Mouse (Mus musculus) left cerebral cortex, postnatal 36 days (tissue): ENCODE measurements around the gene Poglut1. TPM values are rescaled to one million over a fixed set of nuclear protein-coding genes. Genes with fewer than 3 reads are reported as not detected.
A peak's percentile ranks its signal among the peaks of the same experiment; 100 is the strongest.
"Not testable (repeated sequence)": the region's sequence is repeated elsewhere in the genome, so short reads cannot be mapped to it uniquely, and the experiment has no call there.

Source experiments
- DNase-seq, 2 experiments: peaks; one replicate each; pipeline ENCODE4 v3.0.0; 2021 to 2022; ENCODE audit warnings: low spot score in 2 of 2, mixed read lengths in 1 of 2
- intact Hi-C: fragments of 180-260 bp; cut with DNase I; formaldehyde crosslinking; loops from one replicate; pipeline ENCODE4 v1.15.1; 2025
- total RNA-seq, 2 experiments: library from RNA; stranded (reverse); gene quantifications; 2 replicates each; pipeline ENCODE4 v1.2.3; 2021

Poglut1 gene
- total RNA-seq, 2 experiments from 2014 or later: 39.6 to 45.3 TPM

GRCm38 (mm10) chr16:38478296-38478695, 71.8 kb downstream of the Poglut1 start:
- DNase-seq: no peak
- intact Hi-C loops: no loop called here

- not testable (repeated sequence) for DNase-seq
Observed at GRCm38 (mm10) chr16:38477241-38477608, 72.8 kb downstream of the Poglut1 start.

GRCm38 (mm10) chr16:38476312-38477240, 73.5 kb downstream of the Poglut1 start:
- peak; percentile 33 to 36 for DNase-seq
- intact Hi-C loops: no loop called here

More at GRCm38 (mm10) chr16:38477241-38477608, 72.8 kb downstream of the Poglut1 start:
- intact Hi-C loops: not testable (repeated sequence)

GRCm38 (mm10) chr16:38475681-38476311, 74.3 kb downstream of the Poglut1 start:
- DNase-seq: no peak
- intact Hi-C loops: no loop called here

Other genes starting within 250 kb of the Poglut1 start
- 1 to 10 TPM; 1.2 to 1.5 TPM for gene Maats1, start 208.1 kb downstream of the Poglut1 start, total RNA-seq
- gene Cox17, start 203.3 kb downstream of the Poglut1 start, total RNA-seq: 100 to 1,000 TPM; 124 TPM
- gene Gm21987, start 203.2 kb downstream of the Poglut1 start, total RNA-seq: not detected
- under 1 TPM; 0.47 to 0.77 TPM for gene Popdc2, start 188.0 kb downstream of the Poglut1 start, total RNA-seq
- gene Pla1a, start 117.1 kb downstream of the Poglut1 start, total RNA-seq: 1 to 10 TPM in 1 of 2 experiments, under 1 TPM in 1; 0.67 to 1.3 TPM
- gene Adprh, start 97.6 kb downstream of the Poglut1 start, total RNA-seq: 10 to 100 TPM; 55.7 to 63.6 TPM
- under 1 TPM; 0.30 to 0.93 TPM for gene Cd80, start 94.7 kb downstream of the Poglut1 start, total RNA-seq
- gene Timmdc1, start 27.6 kb downstream of the Poglut1 start, total RNA-seq: 10 to 100 TPM; 33.8 to 34.9 TPM
- 10 to 100 TPM; 16.2 to 22.4 TPM for gene Tmem39a, start 8.4 kb upstream of the Poglut1 start, total RNA-seq
- gene Arhgap31, start 163.0 kb upstream of the Poglut1 start, total RNA-seq: 10 to 100 TPM; 15.9 to 21.5 TPM
- 10 to 100 TPM; 19.9 to 22.9 TPM for gene B4galt4, start 192.0 kb upstream of the Poglut1 start, total RNA-seq